Mouse (Mus musculus) spleen, adult 18-20 months (tissue): ENCODE measurements around the gene Elfn2.

Source experiments
- DNase-seq, 2 experiments: peaks; one replicate each; pipeline ENCODE4 v3.0.0; 2022; ENCODE audit warnings: mixed read lengths in 2 of 2

Elfn2 gene

GRCm38 (mm10) chr15:78718290-78719250 lies at the start of gene Elfn2:
Elfn2 (minus strand) TSS chr15:78718771.
- no peak for DNase-seq

GRCm38 (mm10) chr15:78763704-78764103 lies 45.1 kb upstream of the Elfn2 start:
- no peak for DNase-seq

GRCm38 (mm10) chr15:78763210-78763609 lies 44.6 kb upstream of the Elfn2 start:
- no peak for DNase-seq

GRCm38 (mm10) chr15:78761112-78761511 lies 42.5 kb upstream of the Elfn2 start:
- DNase-seq, result no peak

GRCm38 (mm10) chr15:78758132-78758531 lies 39.6 kb upstream of the Elfn2 start:
- no peak for DNase-seq

- no peak for DNase-seq
Observed at GRCm38 (mm10) chr15:78755966-78756725, 37.6 kb upstream of the Elfn2 start.

GRCm38 (mm10) chr15:78755226-78755625 lies 36.7 kb upstream of the Elfn2 start:
- no peak for DNase-seq

GRCm38 (mm10) chr15:78754144-78754543 lies 35.6 kb upstream of the Elfn2 start:
- DNase-seq, result no peak

- no peak for DNase-seq
Observed at GRCm38 (mm10) chr15:78752991-78753390, 34.4 kb upstream of the Elfn2 start.

GRCm38 (mm10) chr15:78750608-78751350 lies 32.2 kb upstream of the Elfn2 start:
- no peak for DNase-seq

GRCm38 (mm10) chr15:78749855-78750254 lies 31.3 kb upstream of the Elfn2 start:
- no peak for DNase-seq

- DNase-seq, result peak; percentile 44 to 80
Observed at GRCm38 (mm10) chr15:78744206-78744605, 25.6 kb upstream of the Elfn2 start.

- no peak for DNase-seq
Observed at GRCm38 (mm10) chr15:78742831-78743230, 24.3 kb upstream of the Elfn2 start.

GRCm38 (mm10) chr15:78740662-78741061 lies 22.1 kb upstream of the Elfn2 start:
- no peak for DNase-seq

GRCm38 (mm10) chr15:78737146-78737545 lies 18.6 kb upstream of the Elfn2 start:
- DNase-seq, result no peak

GRCm38 (mm10) chr15:78736681-78737100 lies 18.1 kb upstream of the Elfn2 start:
- DNase-seq, result no peak

GRCm38 (mm10) chr15:78736181-78736579 lies 17.6 kb upstream of the Elfn2 start:
- DNase-seq, result no peak

- DNase-seq, result no peak
Observed at GRCm38 (mm10) chr15:78735431-78736180, 17.0 kb upstream of the Elfn2 start.

- no peak for DNase-seq
Observed at GRCm38 (mm10) chr15:78731830-78732229, 13.3 kb upstream of the Elfn2 start.

GRCm38 (mm10) chr15:78730315-78731049 lies 11.9 kb upstream of the Elfn2 start:
- DNase-seq, result no peak

GRCm38 (mm10) chr15:78726697-78727096 lies 8.1 kb upstream of the Elfn2 start:
- DNase-seq, result no peak
